Mouse (Mus musculus) neutrophil, adult 5-6 weeks (primary cell): ENCODE data around the gene Cyp21a1. TPM values are rescaled to one million over a fixed set of nuclear protein-coding genes. Genes with fewer than 3 reads are reported as not detected.
A peak's percentile ranks its signal among the peaks of the same experiment; 100 is the strongest.
"Not testable (repeated sequence)": the region's sequence is repeated elsewhere in the genome, so short reads cannot be mapped to it uniquely, and the experiment has no call there.

ENCODE experiments used
- ATAC-seq: fragments of 151-379, 151-347 bp; 2 replicates; pipeline ENCODE4 v1.8.0; 2017; ENCODE audit warnings: mild to moderate bottlenecking, moderate TSS enrichment; ENCODE audit not compliant: insufficient number of reproducible peaks, poor library complexity, low FRiP score, severe bottlenecking; ENCODE audit errors: extremely low read depth
- total RNA-seq: library from RNA; stranded (forward); fragments of 200-1000 nt; gene quantifications from 2 replicates; pipeline ENCODE4 v1.2.3, GENCODE M21; 2017

The Cyp21a1 gene
- not detected in 2 replicates for total RNA-seq

DNA sequence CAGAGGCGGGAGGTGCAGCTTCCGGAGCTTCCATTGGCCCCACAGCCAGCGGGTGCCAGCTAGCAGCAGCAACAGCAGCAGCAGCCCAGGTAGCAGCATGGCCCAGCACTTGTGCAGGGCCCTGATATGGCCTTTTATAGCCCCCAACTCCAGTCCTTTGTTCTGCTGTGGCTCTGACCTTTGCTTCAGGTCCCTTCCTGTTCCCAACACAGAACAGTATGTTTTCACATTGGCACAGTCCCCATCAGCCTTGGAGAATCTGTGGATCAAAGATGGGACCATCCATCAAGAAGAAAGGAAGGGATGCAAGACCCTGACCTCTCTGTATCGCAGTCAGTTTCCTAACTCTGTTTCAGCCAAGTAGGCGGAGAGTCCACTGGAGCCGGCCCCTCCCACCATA lies at the start of gene Cyp21a1:
Gene Cyp21a1, minus strand, starts transcription at position 261 of the 400 bp plus-strand sequence.
- ATAC-seq = not testable (repeated sequence)

DNA sequence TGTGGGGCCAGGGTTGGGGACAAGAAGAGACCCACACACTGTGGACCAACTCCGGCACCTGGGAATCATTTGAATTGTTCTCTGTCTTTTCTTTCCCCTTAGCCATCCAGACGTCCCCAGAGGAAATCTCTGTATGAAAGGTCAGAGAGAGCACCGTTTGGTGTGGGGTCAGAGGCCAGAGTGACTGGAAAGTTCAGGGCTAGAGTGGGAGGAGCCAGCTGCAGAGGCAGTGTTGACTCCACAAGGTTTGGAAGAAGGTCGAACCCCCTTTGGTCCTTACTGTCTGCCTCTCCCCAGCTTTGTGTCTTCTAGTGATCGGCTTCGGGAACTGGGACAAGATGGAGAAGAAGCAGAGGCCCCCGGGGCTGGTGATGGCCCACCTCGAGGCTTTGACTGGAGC lies 49.1 kb upstream of the Cyp21a1 start:
- no peak for ATAC-seq

GRCm38 (mm10) chr17:34850517-34851125 lies 46.3 kb upstream of the Cyp21a1 start:
- no peak for ATAC-seq

DNA sequence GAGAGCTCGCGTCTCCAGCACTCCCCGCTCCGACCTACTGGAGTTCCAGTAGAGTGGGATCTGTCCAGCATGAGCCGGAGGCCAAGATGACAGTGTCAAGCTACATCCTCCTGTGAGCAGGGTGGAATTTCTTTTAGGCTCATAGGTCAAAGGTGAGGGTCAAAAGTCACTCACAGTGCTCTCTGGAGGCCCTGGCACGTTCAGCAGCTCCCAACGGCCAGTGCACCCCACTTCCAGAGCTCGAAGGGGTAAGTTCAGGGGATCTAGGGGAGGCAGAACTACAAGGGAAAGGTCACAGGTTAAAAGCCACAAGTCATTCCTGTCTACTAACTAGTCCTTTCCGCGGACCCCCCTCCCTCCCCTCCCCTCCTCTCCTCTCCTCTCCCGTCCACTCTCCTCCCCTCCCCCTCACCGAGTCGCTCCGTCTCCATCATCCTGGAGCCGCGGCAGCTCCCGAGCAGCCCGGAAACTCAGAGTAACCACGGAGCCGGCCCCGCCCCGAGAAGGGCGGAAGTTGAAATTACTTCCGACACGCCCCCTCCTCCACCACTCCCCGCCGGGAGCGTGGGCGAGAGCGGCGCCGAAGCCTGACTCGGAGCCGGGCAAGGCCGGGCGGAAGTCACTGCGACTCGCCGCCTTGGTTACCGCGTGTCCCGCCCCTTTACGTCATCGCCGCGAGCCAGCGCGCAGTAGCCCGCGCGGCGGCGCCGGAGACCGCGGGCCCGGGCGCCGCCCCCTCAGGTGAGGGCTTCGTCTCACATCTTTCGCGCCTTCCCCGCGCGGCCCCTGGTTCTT lies 45.6 kb upstream of the Cyp21a1 start, which contains the start of the genes Skiv2l and Nelfe:
Gene Skiv2l, minus strand, starts transcription at position 489 of the 795 bp plus-strand sequence.
Gene Nelfe, plus strand, starts transcription at position 670 of the 795 bp plus-strand sequence.
- peak; percentile 95 for ATAC-seq

- ATAC-seq = no peak
Observed at GRCm38 (mm10) chr17:34847615-34848014, 43.3 kb upstream of the Cyp21a1 start.

DNA sequence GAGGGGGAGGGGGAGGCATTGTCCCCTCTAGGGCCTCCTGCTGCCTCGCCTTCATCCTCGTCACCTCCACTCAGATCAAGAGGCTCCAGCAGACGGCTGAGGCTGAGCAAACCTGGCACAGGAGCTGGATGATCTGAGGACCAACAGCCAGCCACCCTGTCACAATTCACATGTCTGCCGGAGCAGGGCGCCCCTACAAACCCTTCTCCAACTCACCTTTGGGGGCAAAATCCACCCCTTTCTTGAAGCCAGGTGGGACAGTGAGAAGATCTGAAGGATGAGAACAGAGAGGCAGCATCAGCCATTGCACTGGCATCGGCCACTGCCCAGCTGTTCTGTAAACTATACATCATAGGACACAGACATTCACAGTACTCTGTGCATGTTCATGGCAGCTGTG lies 42.8 kb upstream of the Cyp21a1 start:
- ATAC-seq = no peak

GRCm38 (mm10) chr17:34844884-34845283 lies 40.5 kb upstream of the Cyp21a1 start:
- no peak for ATAC-seq

- no peak for ATAC-seq
Observed at GRCm38 (mm10) chr17:34840736-34841307, 36.5 kb upstream of the Cyp21a1 start.

DNA sequence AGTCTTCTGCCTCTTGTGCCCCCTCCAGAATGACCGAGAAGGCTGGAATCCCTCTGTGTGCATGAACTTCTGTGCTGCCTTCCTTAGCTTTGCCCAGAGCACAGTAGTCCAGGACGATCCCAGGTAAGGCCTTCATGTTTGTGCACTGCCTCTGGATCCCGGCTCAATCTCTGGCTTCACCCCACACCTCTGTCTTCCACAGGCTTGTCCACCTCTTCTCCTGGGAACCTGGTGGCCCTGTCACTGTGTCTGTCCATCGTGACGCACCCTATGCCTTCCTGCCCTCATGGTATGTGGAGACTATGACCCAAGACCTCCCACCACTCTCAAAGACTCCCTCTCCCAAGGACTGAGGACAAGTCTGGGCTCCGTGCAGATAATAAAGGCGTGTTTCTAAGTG lies 34.4 kb upstream of the Cyp21a1 start:
- no peak for ATAC-seq

- ATAC-seq = no peak
Observed at GRCm38 (mm10) chr17:34837464-34838324, 33.3 kb upstream of the Cyp21a1 start.

- ATAC-seq = peak; percentile 86
Observed at GRCm38 (mm10) chr17:34836856-34837221, 32.5 kb upstream of the Cyp21a1 start, which contains the start of the genes Stk19 and Dxo. Stk19 (minus strand) TSS chr17:34836945. Dxo (plus strand) TSS chr17:34837019.

GRCm38 (mm10) chr17:34836155-34836855 lies 31.9 kb upstream of the Cyp21a1 start:
- peak; percentile 28 for ATAC-seq

DNA sequence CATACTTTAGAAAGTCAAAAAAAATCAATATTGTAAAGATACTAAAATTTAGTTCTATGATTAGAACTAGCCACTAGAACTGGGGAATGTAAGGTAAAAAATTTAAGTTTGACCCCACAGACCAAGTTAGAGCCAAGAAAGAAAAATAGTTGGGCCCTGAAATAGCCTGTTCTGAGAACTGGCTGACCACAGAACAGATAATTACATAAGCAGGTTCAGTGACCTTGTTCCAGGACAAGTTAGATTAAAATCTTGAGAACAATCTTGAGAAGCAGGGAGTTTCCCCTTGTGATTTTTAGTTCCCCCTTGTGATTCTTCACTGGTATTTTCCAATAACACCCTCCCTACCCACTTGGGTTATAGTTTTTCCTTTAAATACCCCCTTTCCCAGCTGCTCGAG lies 26.4 kb upstream of the Cyp21a1 start:
- ATAC-seq = not testable (repeated sequence)

DNA sequence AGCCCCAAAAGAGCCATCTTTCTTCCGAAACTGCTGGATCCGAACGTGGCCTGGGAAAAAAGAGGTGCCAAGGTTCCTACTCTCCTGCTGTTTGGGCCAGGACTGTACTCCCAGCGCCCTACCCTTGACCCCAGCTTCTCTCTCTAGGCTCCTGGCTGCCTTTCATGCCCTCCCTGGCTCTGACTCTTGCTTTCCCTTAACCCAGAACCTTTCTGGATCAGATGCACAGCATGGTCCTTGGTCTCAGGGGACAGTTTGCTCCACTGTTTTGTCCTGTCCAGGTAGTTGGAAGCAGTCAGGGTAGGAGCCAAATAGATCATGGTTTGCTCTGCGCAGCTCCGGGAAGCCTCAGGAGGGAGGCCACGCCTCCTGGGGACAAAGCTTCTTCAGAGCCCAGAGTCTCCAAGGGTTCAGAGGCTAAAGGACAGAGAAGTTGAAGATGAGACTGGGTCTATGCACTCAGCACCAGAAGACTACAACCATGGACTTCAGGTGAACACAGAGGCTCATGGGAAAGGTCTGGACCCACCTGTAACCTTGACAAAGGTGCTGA lies 10.5 kb upstream of the Cyp21a1 start:
- ATAC-seq = no peak

- not testable (repeated sequence) for ATAC-seq
Observed at GRCm38 (mm10) chr17:34813747-34814146, 9.4 kb upstream of the Cyp21a1 start.

DNA sequence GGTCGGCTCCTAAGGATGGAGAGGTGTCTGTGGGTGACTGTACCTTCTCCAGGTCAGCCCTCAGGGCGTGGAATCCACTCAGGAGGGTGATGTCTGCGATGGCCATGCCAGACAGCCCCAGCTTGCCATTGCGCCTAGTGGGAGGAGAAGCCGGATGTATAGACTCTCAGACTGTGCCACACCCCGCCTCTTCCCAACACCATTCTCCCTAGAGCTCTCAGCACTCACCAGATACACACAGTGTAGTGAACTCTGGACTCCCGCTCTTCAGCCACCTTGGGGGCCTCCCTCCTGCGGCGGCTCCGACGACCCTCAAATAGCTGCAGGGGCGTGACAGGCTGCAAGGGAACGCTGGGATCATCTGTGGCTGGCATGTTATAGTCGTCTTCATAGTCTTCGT lies 6.9 kb upstream of the Cyp21a1 start:
- no peak for ATAC-seq

- ATAC-seq = not testable (repeated sequence)
Observed at GRCm38 (mm10) chr17:34810811-34811210, 6.5 kb upstream of the Cyp21a1 start.

DNA sequence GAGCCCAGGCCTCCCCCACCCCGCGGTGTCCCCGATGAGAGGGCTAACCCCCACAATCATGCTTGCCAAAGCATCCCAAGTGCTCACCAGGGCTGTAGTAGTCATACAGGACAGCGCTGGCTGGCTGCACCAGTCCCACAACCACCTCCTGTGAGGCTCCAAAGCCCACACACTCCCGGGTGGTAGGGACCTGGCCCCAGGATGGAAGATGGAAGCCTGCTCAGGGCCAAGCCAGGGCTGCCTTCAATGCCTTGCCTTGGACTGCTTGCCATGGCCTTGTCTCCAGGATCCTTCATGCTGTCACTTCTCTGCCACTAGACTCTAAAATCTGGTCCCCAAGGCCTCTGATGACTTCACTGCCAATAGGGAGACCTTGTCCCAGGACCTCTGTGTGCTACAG lies 6.0 kb upstream of the Cyp21a1 start:
- not testable (repeated sequence) for ATAC-seq
